In the genomic region with DNA sequence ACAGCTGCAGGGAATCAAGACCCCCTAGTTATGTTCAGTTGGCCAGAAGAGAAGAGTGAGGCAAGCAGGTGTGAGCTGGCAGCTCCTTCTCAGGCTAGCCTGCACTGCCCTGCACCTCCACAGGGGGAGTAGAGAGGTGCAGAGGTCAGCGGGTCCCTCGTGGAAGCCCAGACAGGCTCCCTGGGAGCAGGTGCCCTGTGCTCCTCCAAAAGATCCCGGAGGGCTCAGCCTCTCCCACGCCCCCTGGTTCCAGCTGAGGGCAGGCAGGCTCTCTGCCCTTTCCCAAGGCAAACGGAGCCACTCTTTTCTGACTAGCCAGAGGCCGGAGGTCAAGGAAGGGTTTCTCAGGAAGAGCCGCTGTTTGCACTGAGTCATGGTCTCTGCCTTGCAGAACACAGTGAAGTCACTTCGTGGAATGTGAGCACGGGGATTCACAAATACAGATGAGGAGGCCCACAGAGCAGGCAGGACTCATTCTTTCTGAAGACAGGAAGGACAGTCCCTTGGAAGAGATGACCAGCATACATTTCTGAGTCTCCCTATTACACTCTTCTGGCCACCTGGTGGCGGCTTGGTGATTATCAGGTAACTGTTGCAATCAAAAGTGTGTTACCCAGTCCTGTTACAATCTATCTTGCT, we compare ENCODE assay signal across 9 mouse cellular contexts. TPM values are rescaled to one million over a fixed set of nuclear protein-coding genes. Genes with fewer than 3 reads are reported as not detected.
A peak's percentile ranks its signal among the peaks of the same experiment; 100 is the strongest.
DNase-seq lines count a peak whose midpoint lies in the region; ATAC-seq and TF ChIP-seq lines count a peak whose summit lies in the region.
"Had no signal": no experiment of that assay in that cellular context is flagged by ENCODE, and none has a peak within 500 bp of the region (broad histone marks: within the 10 kb centered on the region; RNA-seq: fewer than 3 reads in every experiment).

No protein-coding gene starts in this region.

- 5% methylated on average over 10 of the region's 10 CpGs for WGBS in liver, embryonic 14.5 days (ENCODE audit: insufficient replicate concordance)
- WGBS in neural tube, embryonic 14.5 days: 7% methylated on average over 10 of the region's 10 CpGs

- H3K4me1 ChIP-seq in liver, embryonic 14.5 days (replicated peaks; ENCODE audit: control insufficient read depth in 2 of 2, insufficient read depth in 2 of 2, low read length in 1 of 2): no peaks in the 10 kb centered on the region
- peaks cover 17% of the 10 kb centered on the region for H3K4me1 ChIP-seq in neural tube, embryonic 14.5 days (ENCODE audit: control insufficient read depth, insufficient read depth, low read length)

- peak; percentile 4 for DNase-seq in layer of hippocampus, adult 9-11 months
- no peak for DNase-seq in layer of hippocampus, adult 9-10 months (ENCODE audit: low spot score)
- DNase-seq in brain, adult 2 months (ENCODE audit: low read depth, low spot score): peak; percentile 65
- DNase-seq in liver, embryonic 14.5 days (ENCODE audit: low read depth in 3 of 3, low spot score in 3 of 3): no peak
- no peak for DNase-seq in left cerebral cortex, adult 9 months (ENCODE audit: low spot score in 2 of 2)
- DNase-seq in ovary, postnatal 36 days (ENCODE audit: low spot score): no peak

- TF ChIP-seq CTCF in liver, embryonic 14.5 days (IDR thresholded peaks at IDR 0.05; ENCODE audit: low read depth): peak; percentile 73

- H3K4me3 ChIP-seq in liver, embryonic 14.5 days (ENCODE audit: insufficient read depth in 1 of 2, low read depth in 2 of 2, low read length in 2 of 2): no peak overlapping the region
- H3K4me3 ChIP-seq in neural tube, embryonic 14.5 days (ENCODE audit: low read depth, low read length): no peak overlapping the region

- no peak overlapping the region for H3K27ac ChIP-seq in liver, embryonic 14.5 days
- H3K27ac ChIP-seq in neural tube, embryonic 14.5 days (ENCODE audit: low read depth, low read length): peak overlapping the region; percentile 78

- no peaks in the 10 kb centered on the region for H3K9me3 ChIP-seq in liver, embryonic 14.5 days (ENCODE audit: control insufficient read depth, low read length)
- H3K9me3 ChIP-seq in neural tube, embryonic 14.5 days (ENCODE audit: control insufficient read depth, low read length): no peaks in the 10 kb centered on the region

- ATAC-seq in granulocyte monocyte progenitor cell, adult 5-6 weeks (replicated peaks; ENCODE audit: poor library complexity, severe bottlenecking): peak; percentile 75
- no peak for ATAC-seq in liver, embryonic 14.5 days (ENCODE audit: insufficient read depth)
- ATAC-seq in neural tube, embryonic 14.5 days (ENCODE audit: low read depth): no peak

- H3K9ac ChIP-seq in liver, embryonic 14.5 days (replicated peaks): no peak overlapping the region
- H3K9ac ChIP-seq in neural tube, embryonic 14.5 days (replicated peaks; ENCODE audit: low read depth, low read length): 0 out of 2 replicates have a peak overlapping the region, but pooled peaks have one; percentile 17

- H3K36me3 ChIP-seq in liver, embryonic 14.5 days (replicated peaks; ENCODE audit: control insufficient read depth, insufficient read depth, low read depth): no peaks in the 10 kb centered on the region
- H3K36me3 ChIP-seq in neural tube, embryonic 14.5 days (ENCODE audit: control insufficient read depth, insufficient read depth, low read length): no peaks in the 10 kb centered on the region

- H3K4me2 ChIP-seq in liver, embryonic 14.5 days (ENCODE audit: low read depth): peak overlapping the region; percentile 23; the same call in 1 of the 2 replicates
- no peak overlapping the region for H3K4me2 ChIP-seq in neural tube, embryonic 14.5 days (ENCODE audit: low read depth, low read length)

- no peak for TF ChIP-seq EP300 in liver, embryonic 14.5 days (IDR thresholded peaks at IDR 0.05; ENCODE audit: low read depth)

- H3K27me3 ChIP-seq in liver, embryonic 14.5 days (ENCODE audit: control insufficient read depth, insufficient read depth, low read length): peaks cover 49% of the 10 kb centered on the region
- no peaks in the 10 kb centered on the region for H3K27me3 ChIP-seq in neural tube, embryonic 14.5 days (ENCODE audit: control insufficient read depth, insufficient read depth, low read length)

RNA-seq across cellular contexts. Expression of gene Rhbg, which starts 16.8 kb away (rescaled TPM):
- not detected in 2 replicates for total RNA-seq in granulocyte monocyte progenitor cell, adult 5-6 weeks (2014; fragmentation: Nextera tagmentation)
- total RNA-seq in granulocyte monocyte progenitor cell, adult 5-6 weeks (2017): not detected in 2 replicates
- 5.6 and 7.8 TPM in 2 replicates for polyA plus RNA-seq in liver, embryonic 14.5 days (2012; rRNA removed)
- 7.6 and 8.0 TPM in 2 replicates for polyA plus RNA-seq in liver, embryonic 14.5 days (2014; fragmentation: Nextera tagmentation; extraction: Ambion mirVana)
- polyA plus RNA-seq in neural tube, embryonic 14.5 days (2014; fragmentation: Nextera tagmentation; extraction: Ambion mirVana): 0.51 and 0.85 TPM in 2 replicates
- total RNA-seq: heart, postnatal 14 days had no signal

RNA-seq across cellular contexts. Expression of gene Gm38392, which starts 49.3 kb away (rescaled TPM):
- not detected in 2 replicates for total RNA-seq in granulocyte monocyte progenitor cell, adult 5-6 weeks (2014; fragmentation: Nextera tagmentation)
- total RNA-seq in granulocyte monocyte progenitor cell, adult 5-6 weeks (2017): not detected in 2 replicates
- polyA plus RNA-seq in liver, embryonic 14.5 days (2012; rRNA removed): not detected in 2 replicates
- polyA plus RNA-seq in liver, embryonic 14.5 days (2014; fragmentation: Nextera tagmentation; extraction: Ambion mirVana): not detected in 2 replicates
- polyA plus RNA-seq in neural tube, embryonic 14.5 days (2014; fragmentation: Nextera tagmentation; extraction: Ambion mirVana): 0.72 TPM in 1 of 2 replicates, not detected in the other

RNA-seq across cellular contexts. Expression of gene Tsacc, which starts 59.1 kb away (rescaled TPM):
- 13.8 and 19.0 TPM in 2 replicates for total RNA-seq in granulocyte monocyte progenitor cell, adult 5-6 weeks (2014; fragmentation: Nextera tagmentation)
- total RNA-seq in granulocyte monocyte progenitor cell, adult 5-6 weeks (2017): 7.5 and 10.0 TPM in 2 replicates
- 2.3 and 2.5 TPM in 2 replicates for polyA plus RNA-seq in liver, embryonic 14.5 days (2012; rRNA removed)
- 3.7 and 4.6 TPM in 2 replicates for polyA plus RNA-seq in liver, embryonic 14.5 days (2014; fragmentation: Nextera tagmentation; extraction: Ambion mirVana)
- polyA plus RNA-seq in neural tube, embryonic 14.5 days (2014; fragmentation: Nextera tagmentation; extraction: Ambion mirVana): 8.1 and 9.0 TPM in 2 replicates

RNA-seq across cellular contexts. Expression of gene Cct3, which starts 59.2 kb away (rescaled TPM):
- total RNA-seq in granulocyte monocyte progenitor cell, adult 5-6 weeks (2014; fragmentation: Nextera tagmentation): 499 and 506 TPM in 2 replicates
- 381 TPM in 2 replicates for total RNA-seq in granulocyte monocyte progenitor cell, adult 5-6 weeks (2017)
- 121 and 179 TPM in 2 replicates for polyA plus RNA-seq in liver, embryonic 14.5 days (2012; rRNA removed)
- 269 and 292 TPM in 2 replicates for polyA plus RNA-seq in liver, embryonic 14.5 days (2014; fragmentation: Nextera tagmentation; extraction: Ambion mirVana)
- polyA plus RNA-seq in neural tube, embryonic 14.5 days (2014; fragmentation: Nextera tagmentation; extraction: Ambion mirVana): 427 and 462 TPM in 2 replicates

Comparison
In these comparisons a context has a peak if more than half of its experiments do, and no peak if none do; other contexts are left out.
1. DNase-seq: peak in layer of hippocampus, adult 9-11 months (single experiment) and brain, adult 2 months (single experiment); none in layer of hippocampus, adult 9-10 months (single experiment), liver, embryonic 14.5 days (0 of 3), left cerebral cortex, adult 9 months (0 of 2) and ovary, postnatal 36 days (single experiment).